Mouse (Mus musculus): ENCODE measurements at regions not wholly inside any gene's neighbourhood (a gene's known extent, or its start where the extent isn't known, plus 50 kb on each side); places are given as distances from the start of the nearest gene placed in this dataset.

GRCm38 (mm10) chr6:98800040-98800439 is 457.5 kb upstream of the Gm765 start:
- no peak for DNase-seq
- no peak overlapping the region for H3K27ac ChIP-seq (ENCODE audit: low read depth, low read length)
- H3K27me3 ChIP-seq (ENCODE audit: insufficient read depth, low read length) = no peaks in the 10 kb centered on the region
- no peak for TF ChIP-seq CTCF (IDR thresholded peaks at IDR 0.05; ENCODE audit: low read depth)
- no peaks in the 10 kb centered on the region for H3K4me1 ChIP-seq (ENCODE audit: insufficient read depth)
- H3K9me3 ChIP-seq (ENCODE audit: low read length) = no peaks in the 10 kb centered on the region
- no peak overlapping the region for H3K4me3 ChIP-seq (ENCODE audit: low read depth, low read length)
- ATAC-seq = no peak
- H3K4me2 ChIP-seq (ENCODE audit: low read depth) = no peak overlapping the region
- no peak overlapping the region for H3K9ac ChIP-seq
- no peaks in the 10 kb centered on the region for H3K36me3 ChIP-seq (ENCODE audit: insufficient read depth)
- 87% methylated on average over 8 of the region's 8 CpGs for WGBS

DNA sequence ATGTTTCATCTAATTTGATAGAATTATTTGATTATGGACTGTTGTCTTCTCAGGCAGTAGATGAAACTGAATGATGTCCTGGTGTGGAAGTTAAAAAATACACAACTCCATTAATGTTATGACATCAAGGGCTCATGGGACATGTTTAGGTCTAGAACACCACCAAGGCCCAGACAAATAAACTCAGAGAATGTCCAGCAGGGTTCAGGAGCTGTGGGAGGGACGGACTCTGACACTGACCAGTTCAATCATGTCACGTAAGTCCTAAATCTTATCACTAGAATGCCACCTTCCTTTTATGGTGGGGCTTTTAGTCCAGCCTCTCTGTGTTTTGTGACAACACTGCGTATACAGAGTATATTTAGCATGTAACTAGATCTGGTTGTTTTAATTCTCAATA is 455.2 kb upstream of the Gm765 start:
- ATAC-seq (no peak), DNase-seq (no peak)
- H3K4me1 ChIP-seq (ENCODE audit: insufficient read depth) = no peaks in the 10 kb centered on the region
- no peaks in the 10 kb centered on the region for H3K27me3 ChIP-seq (ENCODE audit: insufficient read depth, low read length)
- H3K36me3 ChIP-seq (ENCODE audit: insufficient read depth) = no peaks in the 10 kb centered on the region
- H3K4me2 ChIP-seq (ENCODE audit: low read depth) = no peak overlapping the region
- no peak overlapping the region for H3K27ac ChIP-seq (ENCODE audit: low read depth, low read length)
- H3K9me3 ChIP-seq (ENCODE audit: low read length) = no peaks in the 10 kb centered on the region
- H3K9ac ChIP-seq = no peak overlapping the region
- TF ChIP-seq CTCF (IDR thresholded peaks at IDR 0.05; ENCODE audit: low read depth) = no peak
- no peak overlapping the region for H3K4me3 ChIP-seq (ENCODE audit: low read depth, low read length)
- WGBS = 94% methylated on average over 3 of the region's 3 CpGs

DNA sequence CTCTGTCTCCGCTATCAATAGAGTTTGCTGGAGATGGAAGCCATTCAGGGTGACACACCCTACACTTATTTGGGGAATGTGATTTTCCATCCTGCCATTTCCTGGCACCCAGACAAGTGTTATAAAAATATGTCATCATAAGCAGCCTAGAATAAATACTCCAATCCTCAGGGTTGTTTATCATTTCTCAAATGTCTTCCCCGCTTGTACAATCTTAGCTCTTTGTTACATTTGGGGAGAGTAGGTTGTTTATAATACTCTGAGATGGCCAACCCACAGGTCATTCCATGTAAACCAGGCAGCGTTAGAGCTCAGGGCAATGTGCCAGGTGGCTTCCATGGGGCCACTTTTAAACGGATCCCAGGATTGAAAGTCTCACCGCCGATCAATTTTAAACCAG is 454.8 kb upstream of the Gm765 start:
- no peak for TF ChIP-seq CTCF (IDR thresholded peaks at IDR 0.05; ENCODE audit: low read depth)
- Histone ChIP-seq H3K4me2 (ENCODE audit: low read depth) (no peak overlapping the region), H3K9ac (no peak overlapping the region), H3K27me3 (ENCODE audit: insufficient read depth, low read length) (no peaks in the 10 kb centered on the region), H3K36me3 (ENCODE audit: insufficient read depth) (no peaks in the 10 kb centered on the region), H3K27ac (ENCODE audit: low read depth, low read length) (no peak overlapping the region), H3K4me1 (ENCODE audit: insufficient read depth) (no peaks in the 10 kb centered on the region), H3K9me3 (ENCODE audit: low read length) (no peaks in the 10 kb centered on the region), H3K4me3 (ENCODE audit: low read depth, low read length) (no peak overlapping the region)
- no peak for ATAC-seq
- 71% methylated on average over 6 of the region's 6 CpGs for WGBS
- DNase-seq = no peak

DNA sequence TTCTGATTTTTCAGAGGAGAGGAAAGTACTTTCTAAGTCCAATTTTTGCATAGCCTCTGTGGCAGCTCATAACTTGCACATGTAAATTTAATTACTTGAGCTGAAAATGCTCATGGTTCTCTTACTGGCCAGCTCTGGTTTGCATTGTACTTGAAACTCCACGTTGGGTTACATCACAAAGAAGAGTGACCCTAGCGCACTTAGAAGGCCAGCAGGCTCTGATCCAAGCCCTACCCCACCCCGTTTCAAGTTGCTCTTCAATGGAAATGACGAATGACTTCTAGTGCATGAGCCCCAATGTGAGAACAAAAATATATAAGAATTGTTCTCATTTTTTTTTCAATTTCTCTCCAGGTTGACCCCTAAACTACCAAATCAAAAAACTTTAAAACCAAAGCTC is 454.1 kb upstream of the Gm765 start:
- ATAC-seq (no peak), DNase-seq (no peak)
- Histone ChIP-seq H3K9me3 (ENCODE audit: low read length) (no peaks in the 10 kb centered on the region), H3K27me3 (ENCODE audit: insufficient read depth, low read length) (no peaks in the 10 kb centered on the region), H3K27ac (ENCODE audit: low read depth, low read length) (no peak overlapping the region), H3K4me2 (ENCODE audit: low read depth) (no peak overlapping the region), H3K9ac (no peak overlapping the region), H3K4me1 (ENCODE audit: insufficient read depth) (no peaks in the 10 kb centered on the region), H3K4me3 (ENCODE audit: low read depth, low read length) (no peak overlapping the region), H3K36me3 (ENCODE audit: insufficient read depth) (no peaks in the 10 kb centered on the region)
- no peak for TF ChIP-seq CTCF (IDR thresholded peaks at IDR 0.05; ENCODE audit: low read depth)
- WGBS = 68% methylated on average over 4 of the region's 4 CpGs

DNA sequence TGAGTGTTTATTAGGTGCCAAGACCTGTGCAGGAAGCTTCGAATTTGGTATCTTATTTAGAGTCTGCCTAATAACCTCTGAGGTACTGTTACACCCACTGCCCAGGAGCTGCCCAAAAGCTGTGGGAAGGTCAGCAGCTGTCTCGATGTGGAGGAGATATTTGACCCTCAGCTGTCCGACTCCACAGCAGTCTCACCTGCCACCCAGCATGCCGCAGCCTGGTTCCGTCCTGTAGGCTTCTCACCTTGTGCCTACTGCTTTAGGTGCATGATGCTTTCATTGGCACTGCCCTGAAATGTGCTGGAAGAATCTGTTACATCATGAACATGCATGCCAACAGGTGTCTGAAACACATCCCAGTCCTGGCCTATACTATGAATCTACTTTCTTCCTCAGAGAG is 444.9 kb upstream of the Gm765 start:
- ATAC-seq = no peak
- DNase-seq = no peak
- TF ChIP-seq CTCF (IDR thresholded peaks at IDR 0.05; ENCODE audit: low read depth) = no peak

GRCm38 (mm10) chr6:98782074-98782473 is 439.5 kb upstream of the Gm765 start:
- H3K4me2 ChIP-seq (ENCODE audit: low read depth) = no peak overlapping the region
- DNase-seq (peak; percentile 26), ATAC-seq (no peak)
- H3K9ac ChIP-seq = no peak overlapping the region
- H3K9me3 ChIP-seq (ENCODE audit: low read length) = no peaks in the 10 kb centered on the region
- H3K27ac ChIP-seq (ENCODE audit: low read depth, low read length) = no peak overlapping the region
- H3K27me3 ChIP-seq (ENCODE audit: insufficient read depth, low read length) = no peaks in the 10 kb centered on the region
- TF ChIP-seq CTCF (IDR thresholded peaks at IDR 0.05; ENCODE audit: low read depth) = no peak
- WGBS = 59% methylated on average over 9 of the region's 9 CpGs
- no peaks in the 10 kb centered on the region for H3K36me3 ChIP-seq (ENCODE audit: insufficient read depth)
- no peaks in the 10 kb centered on the region for H3K4me1 ChIP-seq (ENCODE audit: insufficient read depth)
- H3K4me3 ChIP-seq (ENCODE audit: low read depth, low read length) = no peak overlapping the region

More for the DNA sequence above, 444.9 kb upstream of the Gm765 start:
- Histone ChIP-seq H3K27ac (ENCODE audit: low read depth, low read length) (no peak overlapping the region), H3K4me1 (ENCODE audit: insufficient read depth) (no peaks in the 10 kb centered on the region), H3K9ac (no peak overlapping the region), H3K36me3 (ENCODE audit: insufficient read depth) (no peaks in the 10 kb centered on the region), H3K4me3 (ENCODE audit: low read depth, low read length) (no peak overlapping the region), H3K9me3 (ENCODE audit: low read length) (no peaks in the 10 kb centered on the region), H3K27me3 (ENCODE audit: insufficient read depth, low read length) (no peaks in the 10 kb centered on the region), H3K4me2 (ENCODE audit: low read depth) (no peak overlapping the region)
- 93% methylated on average over 5 of the region's 5 CpGs for WGBS

DNA sequence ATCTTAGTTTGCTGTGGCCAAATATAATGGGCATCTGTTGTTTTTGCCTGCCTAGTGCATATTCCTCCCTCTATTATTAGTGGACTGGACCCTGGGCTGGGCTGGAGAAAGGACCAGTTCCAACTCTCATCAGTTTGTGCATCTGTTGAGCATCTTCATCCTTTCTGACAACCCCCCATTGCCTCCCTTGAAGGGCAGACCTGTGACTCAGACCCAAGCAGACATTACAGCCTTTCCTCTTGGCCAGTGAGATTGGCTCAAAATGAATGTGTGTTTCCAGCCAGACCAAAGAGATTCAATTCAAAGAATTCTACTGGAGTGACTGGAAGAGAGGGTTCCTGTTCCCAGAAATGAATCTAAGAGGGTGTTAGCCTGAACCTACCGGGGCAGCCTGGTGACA is 433.2 kb upstream of the Gm765 start:
- no peak for TF ChIP-seq CTCF (IDR thresholded peaks at IDR 0.05; ENCODE audit: low read depth)

GRCm38 (mm10) chr6:98769999-98770398 is 427.4 kb upstream of the Gm765 start:
- Histone ChIP-seq H3K9ac (no peak overlapping the region), H3K4me3 (ENCODE audit: low read depth, low read length) (no peak overlapping the region), H3K4me2 (ENCODE audit: low read depth) (no peak overlapping the region), H3K9me3 (ENCODE audit: low read length) (no peaks in the 10 kb centered on the region), H3K36me3 (ENCODE audit: insufficient read depth) (no peaks in the 10 kb centered on the region), H3K4me1 (ENCODE audit: insufficient read depth) (no peaks in the 10 kb centered on the region), H3K27me3 (ENCODE audit: insufficient read depth, low read length) (peaks cover 26% of the 10 kb centered on the region), H3K27ac (ENCODE audit: low read depth, low read length) (no peak overlapping the region)
- ATAC-seq = no peak
- no peak for DNase-seq
- 66% methylated on average over 2 of the region's 2 CpGs for WGBS
- TF ChIP-seq CTCF (IDR thresholded peaks at IDR 0.05; ENCODE audit: low read depth) = no peak

More for the DNA sequence above, 433.2 kb upstream of the Gm765 start:
- ATAC-seq (no peak), DNase-seq (no peak)
- Histone ChIP-seq H3K9ac (no peak overlapping the region), H3K4me2 (ENCODE audit: low read depth) (no peak overlapping the region), H3K36me3 (ENCODE audit: insufficient read depth) (no peaks in the 10 kb centered on the region), H3K9me3 (ENCODE audit: low read length) (no peaks in the 10 kb centered on the region), H3K27me3 (ENCODE audit: insufficient read depth, low read length) (peaks cover 11% of the 10 kb centered on the region), H3K4me1 (ENCODE audit: insufficient read depth) (no peaks in the 10 kb centered on the region), H3K27ac (ENCODE audit: low read depth, low read length) (no peak overlapping the region), H3K4me3 (ENCODE audit: low read depth, low read length) (no peak overlapping the region)
- 80% methylated on average over 1 of the region's 1 CpGs for WGBS

Data from forebrain, postnatal 0 days (tissue).